Mouse (Mus musculus) neural tube, embryonic 12.5 days (tissue): ENCODE data around the gene Pde4a. TPM values are rescaled to one million over a fixed set of nuclear protein-coding genes. Genes with fewer than 3 reads are reported as not detected.

ENCODE experiments used
- polyA plus RNA-seq: library from polyadenylated mRNA; unstranded; fragments of >200 nt; fragmentation: Nextera tagmentation; extraction: Ambion mirVana; gene quantifications from 2 replicates; pipeline ENCODE4 v1.2.1, GENCODE M21; 2016

The Pde4a gene
- polyA plus RNA-seq, 1 experiment from 2014 or later = 14.7 TPM

Other genes starting within 250 kb of the Pde4a start
- 89.4 and 92.4 TPM in 2 replicates for gene Dnmt1, start 205.8 kb upstream of the Pde4a start, polyA plus RNA-seq
- gene S1pr2, start 188.9 kb upstream of the Pde4a start, polyA plus RNA-seq = 17.7 and 19.5 TPM in 2 replicates
- 116 and 121 TPM in 2 replicates for gene Mrpl4, start 163.0 kb upstream of the Pde4a start, polyA plus RNA-seq
- gene Icam1, start 149.7 kb upstream of the Pde4a start, polyA plus RNA-seq = 5.0 and 5.8 TPM in 2 replicates
- gene Icam4, start 136.3 kb upstream of the Pde4a start, polyA plus RNA-seq = 1.6 and 2.1 TPM in 2 replicates
- 0.14 and 0.15 TPM in 2 replicates for gene Icam5, start 133.6 kb upstream of the Pde4a start, polyA plus RNA-seq
- gene Zglp1, start 98.6 kb upstream of the Pde4a start, polyA plus RNA-seq = 0.66 and 2.9 TPM in 2 replicates
- 0.96 and 1.7 TPM in 2 replicates for gene Gm49373, start 92.6 kb upstream of the Pde4a start, polyA plus RNA-seq
- 44.0 and 57.0 TPM in 2 replicates for gene Fdx1l, start 92.1 kb upstream of the Pde4a start, polyA plus RNA-seq
- 1.6 and 2.8 TPM in 2 replicates for gene Gm38431, start 73.7 kb upstream of the Pde4a start, polyA plus RNA-seq
- 54.2 and 63.4 TPM in 2 replicates for gene Raver1, start 73.7 kb upstream of the Pde4a start, polyA plus RNA-seq
- 14.1 and 15.2 TPM in 2 replicates for gene Tyk2, start 34.5 kb upstream of the Pde4a start, polyA plus RNA-seq
- 271 and 293 TPM in 2 replicates for gene Cdc37, start 15.7 kb upstream of the Pde4a start, polyA plus RNA-seq
- 53.9 and 55.1 TPM in 2 replicates for gene Keap1, start 73.6 kb downstream of the Pde4a start, polyA plus RNA-seq
- 1.5 and 2.0 TPM in 2 replicates for gene S1pr5, start 82.7 kb downstream of the Pde4a start, polyA plus RNA-seq
- 57.4 and 57.6 TPM in 2 replicates for gene Atg4d, start 99.6 kb downstream of the Pde4a start, polyA plus RNA-seq
- gene Kri1, start 122.3 kb downstream of the Pde4a start, polyA plus RNA-seq = 18.0 and 25.2 TPM in 2 replicates
- 94.6 and 96.1 TPM in 2 replicates for gene Cdkn2d, start 125.7 kb downstream of the Pde4a start, polyA plus RNA-seq
- gene Ap1m2, start 146.6 kb downstream of the Pde4a start, polyA plus RNA-seq = 0.65 and 1.3 TPM in 2 replicates
- gene Slc44a2, start 155.0 kb downstream of the Pde4a start, polyA plus RNA-seq = 78.4 and 85.2 TPM in 2 replicates
- 280 and 286 TPM in 2 replicates for gene Ilf3, start 202.2 kb downstream of the Pde4a start, polyA plus RNA-seq
- 42.3 and 49.5 TPM in 2 replicates for gene Qtrt1, start 246.1 kb downstream of the Pde4a start, polyA plus RNA-seq